Mouse (Mus musculus): Measurements from ENCODE around the gene Ccdc188.

DNA sequence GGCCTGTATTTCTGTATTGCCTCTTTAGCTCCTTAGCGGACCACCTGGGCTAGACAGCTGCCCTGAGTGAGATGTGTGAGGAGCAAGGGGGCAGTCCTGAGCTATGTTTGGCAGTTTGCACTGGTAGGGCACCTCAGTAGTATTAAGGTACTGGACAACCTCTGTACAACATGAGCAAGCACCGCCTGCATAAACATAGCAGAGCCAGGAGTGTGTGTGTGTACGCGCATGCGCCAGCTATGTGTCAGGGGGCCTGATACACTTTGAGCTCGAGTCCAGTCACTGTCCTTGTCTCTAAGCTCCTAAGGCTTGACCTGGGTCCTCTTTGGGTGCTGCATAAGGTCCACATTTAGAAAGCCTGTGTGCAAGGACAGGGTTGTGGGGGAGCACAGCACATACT is 12.9 kb downstream of the Ccdc188 start:
- no peak for TF ChIP-seq POLR2A (IDR thresholded peaks at IDR 0.05; ENCODE audit: extremely low read depth, insufficient read depth, low read length)
- no peak for TF ChIP-seq CTCF (IDR thresholded peaks at IDR 0.05; ENCODE audit: low read depth, low read length)
